Mouse (Mus musculus) midbrain, embryonic 10.5 days (tissue): ENCODE results near the gene Rasa4. TPM values are rescaled to one million over a fixed set of nuclear protein-coding genes. Genes with fewer than 3 reads are reported as not detected.
A peak's percentile ranks its signal among the peaks of the same experiment; 100 is the strongest.
"Not testable (repeated sequence)": the region's sequence is repeated elsewhere in the genome, so short reads cannot be mapped to it uniquely, and the experiment has no call there.

Source experiments
- DNase-seq: peaks from one replicate; pipeline ENCODE4 v3.0.0-alpha.2; 2017; ENCODE audit warnings: low spot score
- H3K27ac ChIP-seq: fragments of 300-500 bp; sonication (generic); replicated peaks from 2 replicates; pipeline ENCODE4 v1.5.1; 2016; ENCODE audit warnings: mild to moderate bottlenecking
- H3K27me3 ChIP-seq: fragments of 300-500 bp; sonication (generic); 2 replicates; pipeline ENCODE4 v1.6.1; 2016; ENCODE audit warnings: low read depth, mild to moderate bottlenecking; ENCODE audit not compliant: poor library complexity, severe bottlenecking
- H3K36me3 ChIP-seq: fragments of 300-500 bp; sonication (generic); 2 replicates; pipeline ENCODE4 v1.6.1; 2016; ENCODE audit warnings: mild to moderate bottlenecking, moderate library complexity
- H3K4me1 ChIP-seq: fragments of 300-500 bp; sonication (generic); 2 replicates; pipeline ENCODE4 v1.6.1; 2016
- H3K4me3 ChIP-seq: fragments of 300-500 bp; sonication (generic); 2 replicates; pipeline ENCODE4 v1.5.1; 2016; ENCODE audit warnings: mild to moderate bottlenecking, moderate library complexity
- H3K9me3 ChIP-seq: fragments of 300-500 bp; sonication (generic); replicated peaks from 2 replicates; pipeline ENCODE4 v1.6.1; 2016; ENCODE audit warnings: mild to moderate bottlenecking
- WGBS: fragments of 180-500 bp; shearing (Covaris S2); methylation state at CpG from one replicate; pipeline ENCODE4 v1.1.7; 2016; 5-methylcytosine and 5-hydroxymethylcytosine counted together
- polyA plus RNA-seq: library from polyadenylated mRNA; unstranded; fragments of >200 nt; fragmentation: Nextera tagmentation; extraction: Ambion mirVana; gene quantifications from 2 replicates; pipeline ENCODE4 v1.2.1, GENCODE M21; 2016

The Rasa4 gene
- polyA plus RNA-seq, 1 experiment from 2014 or later: 3.6 TPM

GRCm38 (mm10) chr5:136098536-136098935 is 14.8 kb downstream of the Rasa4 start:
- Histone ChIP-seq H3K36me3 (no peaks in the 10 kb centered on the region), H3K4me1 (peaks cover 30% of the 10 kb centered on the region), H3K4me3 (no peak overlapping the region), H3K27ac (no peak overlapping the region), H3K9me3 (no peaks in the 10 kb centered on the region), H3K27me3 (peaks cover 38% of the 10 kb centered on the region)
- 83% methylated on average over 10 of the region's 10 CpGs for WGBS
- no peak for DNase-seq

- H3K4me3 ChIP-seq: peak overlapping the region; percentile 49
- DNase-seq: peak; percentile 79
- peaks cover 18% of the 10 kb centered on the region for H3K4me1 ChIP-seq
- no peaks in the 10 kb centered on the region for H3K9me3 ChIP-seq
- 8% methylated on average over 41 of the region's 41 CpGs for WGBS
- H3K27ac ChIP-seq: peak overlapping the region; percentile 68
- no peaks in the 10 kb centered on the region for H3K36me3 ChIP-seq
- H3K27me3 ChIP-seq: peaks cover 47% of the 10 kb centered on the region
Measured at GRCm38 (mm10) chr5:136102099-136102820, 18.5 kb downstream of the Rasa4 start.

- Histone ChIP-seq H3K27ac (no peak overlapping the region), H3K9me3 (no peaks in the 10 kb centered on the region), H3K4me3 (no peak overlapping the region), H3K36me3 (no peaks in the 10 kb centered on the region), H3K27me3 (peaks cover 42% of the 10 kb centered on the region), H3K4me1 (peaks cover 18% of the 10 kb centered on the region)
- DNase-seq: no peak
- WGBS: 84% methylated on average over 5 of the region's 5 CpGs
Measured at GRCm38 (mm10) chr5:136104511-136104910, 20.8 kb downstream of the Rasa4 start.

GRCm38 (mm10) chr5:136108486-136108885 is 24.8 kb downstream of the Rasa4 start:
- peaks cover 10% of the 10 kb centered on the region for H3K27me3 ChIP-seq
- no peak overlapping the region for H3K4me3 ChIP-seq
- WGBS: 69% methylated on average over 2 of the region's 2 CpGs
- no peak for DNase-seq
- H3K36me3 ChIP-seq: no peaks in the 10 kb centered on the region
- no peaks in the 10 kb centered on the region for H3K9me3 ChIP-seq
- no peak overlapping the region for H3K27ac ChIP-seq
- H3K4me1 ChIP-seq: no peaks in the 10 kb centered on the region

GRCm38 (mm10) chr5:136109042-136109441 is 25.3 kb downstream of the Rasa4 start:
- Histone ChIP-seq H3K27ac (no peak overlapping the region), H3K4me1 (no peaks in the 10 kb centered on the region), H3K9me3 (no peaks in the 10 kb centered on the region), H3K36me3 (no peaks in the 10 kb centered on the region), H3K27me3 (peaks cover 5% of the 10 kb centered on the region), H3K4me3 (no peak overlapping the region)
- DNase-seq: no peak
- WGBS: 89% methylated on average over 3 of the region's 3 CpGs

GRCm38 (mm10) chr5:136113546-136113945 is 29.8 kb downstream of the Rasa4 start:
- not testable (repeated sequence) for H3K4me3 ChIP-seq, H3K27me3 ChIP-seq, H3K27ac ChIP-seq, DNase-seq, H3K9me3 ChIP-seq, H3K36me3 ChIP-seq
- peaks cover 24% of the 10 kb centered on the region for H3K4me1 ChIP-seq
- 47% methylated on average over 4 of the region's 4 CpGs for WGBS

- H3K27ac ChIP-seq: peak within 1 kb of the TSS; percentile 89
- 4% methylated on average over 42 of the region's 42 CpGs for WGBS
- H3K4me3 ChIP-seq: peak within 1 kb of the TSS; percentile 91
- peaks cover 31% of the 10 kb centered on the region for H3K36me3 ChIP-seq
- H3K4me1 ChIP-seq: peaks cover 24% of the 10 kb centered on the region
- H3K9me3 ChIP-seq: no peaks in the 10 kb centered on the region
- H3K27me3 ChIP-seq: no peaks in the 10 kb centered on the region
- peak; percentile 98 for DNase-seq
Measured at GRCm38 (mm10) chr5:136115891-136116783, 32.4 kb downstream of the Rasa4 start, which contains the start of gene Polr2j. Gene Polr2j (plus strand): TSS chr5:136116631.

- under 1% methylated on average over 22 of the region's 22 CpGs for WGBS
- no peaks in the 10 kb centered on the region for H3K27me3 ChIP-seq
- DNase-seq: no peak
- H3K4me1 ChIP-seq: peaks cover 24% of the 10 kb centered on the region
- peak overlapping the region; percentile 89 for H3K27ac ChIP-seq
- H3K4me3 ChIP-seq: peak overlapping the region; percentile 91
- peaks cover 37% of the 10 kb centered on the region for H3K36me3 ChIP-seq
- H3K9me3 ChIP-seq: no peaks in the 10 kb centered on the region
Measured at GRCm38 (mm10) chr5:136116784-136117112, 33.0 kb downstream of the Rasa4 start.

GRCm38 (mm10) chr5:136122165-136122564 is 38.4 kb downstream of the Rasa4 start:
- Histone ChIP-seq H3K27me3 (no peaks in the 10 kb centered on the region), H3K9me3 (no peaks in the 10 kb centered on the region), H3K4me3 (no peak overlapping the region), H3K36me3 (peaks cover 82% of the 10 kb centered on the region), H3K27ac (no peak overlapping the region), H3K4me1 (peaks cover 11% of the 10 kb centered on the region)
- no peak for DNase-seq
- WGBS: 89% methylated on average over 10 of the region's 10 CpGs

- DNase-seq: peak; percentile 96
- WGBS: under 1% methylated on average over 60 of the region's 60 CpGs
- H3K27me3 ChIP-seq: no peaks in the 10 kb centered on the region
- H3K9me3 ChIP-seq: no peaks in the 10 kb centered on the region
- peak within 1 kb of the TSS; percentile 88 for H3K27ac ChIP-seq
- H3K4me3 ChIP-seq: peak within 1 kb of the TSS; percentile 75
- H3K36me3 ChIP-seq: peaks cover 62% of the 10 kb centered on the region
- H3K4me1 ChIP-seq: peaks cover 21% of the 10 kb centered on the region
Measured at GRCm38 (mm10) chr5:136135571-136136291, 52.0 kb downstream of the Rasa4 start, which contains the start of the genes Lrwd1 and Alkbh4. Gene Lrwd1 (minus strand): TSS chr5:136136074. Gene Alkbh4 (plus strand): TSS chr5:136136146.

GRCm38 (mm10) chr5:136136292-136136990 is 52.7 kb downstream of the Rasa4 start:
- peaks cover 62% of the 10 kb centered on the region for H3K36me3 ChIP-seq
- H3K4me1 ChIP-seq: peaks cover 21% of the 10 kb centered on the region
- peak; percentile 19 for DNase-seq
- peak overlapping the region; percentile 75 for H3K4me3 ChIP-seq
- H3K27me3 ChIP-seq: no peaks in the 10 kb centered on the region
- peak overlapping the region; percentile 88 for H3K27ac ChIP-seq
- H3K9me3 ChIP-seq: no peaks in the 10 kb centered on the region
- WGBS: 9% methylated on average over 20 of the region's 20 CpGs
